Mouse (Mus musculus) heart, postnatal 0 days (tissue): ENCODE data around the gene Zfp229. TPM values are rescaled to one million over a fixed set of nuclear protein-coding genes. Genes with fewer than 3 reads are reported as not detected.

Experiments used
- ATAC-seq: fragments of 200-750 bp; cut with Nextera tagmentation; 2 replicates; pipeline ENCODE4 v1.8.0; 2017; ENCODE audit warnings: low read depth, moderate number of reproducible peaks, moderate library complexity; ENCODE audit not compliant: insufficient read depth
- DNase-seq: peaks from one replicate; pipeline ENCODE4 v3.0.0-alpha.2; 2016; ENCODE audit warnings: low spot score
- H3K27ac ChIP-seq: fragments of 300-500 bp; sonication (generic); 2 replicates; pipeline ENCODE4 v1.5.1; 2014; ENCODE audit warnings: low read depth, mild to moderate bottlenecking
- H3K27me3 ChIP-seq: fragments of 300-500 bp; sonication (generic); 2 replicates; pipeline ENCODE4 v1.6.1; 2014; ENCODE audit warnings: low read length, mixed read lengths; ENCODE audit not compliant: control insufficient read depth, insufficient read depth
- H3K36me3 ChIP-seq: fragments of 300-500 bp; sonication (generic); replicated peaks from 2 replicates; pipeline ENCODE4 v1.6.1; 2014; ENCODE audit warnings: low read length, mixed read lengths; ENCODE audit not compliant: control insufficient read depth, insufficient read depth
- H3K4me1 ChIP-seq: fragments of 300-500 bp; sonication (generic); 2 replicates; pipeline ENCODE4 v1.6.1; 2014; ENCODE audit warnings: antibody characterized with exemption; ENCODE audit not compliant: control insufficient read depth, insufficient read depth
- H3K4me2 ChIP-seq: fragments of 300-500 bp; sonication (generic); 2 replicates; pipeline ENCODE4 v1.6.1; 2014; ENCODE audit warnings: low read depth, mild to moderate bottlenecking, low read length, moderate library complexity
- H3K4me3 ChIP-seq: fragments of 300-500 bp; sonication (generic); 2 replicates; pipeline ENCODE4 v1.5.1; 2014; ENCODE audit warnings: low read depth, low read length
- H3K9ac ChIP-seq: fragments of 300-500 bp; sonication (generic); replicated peaks from 2 replicates; pipeline ENCODE4 v1.6.1; 2014; ENCODE audit warnings: low read depth, low read length, mixed read lengths
- H3K9me3 ChIP-seq: fragments of 300-500 bp; sonication (generic); replicated peaks from 2 replicates; pipeline ENCODE4 v1.6.1; 2016; ENCODE audit warnings: low read length; ENCODE audit not compliant: control insufficient read depth
- CTCF ChIP-seq: IDR thresholded peaks from 2 replicates; pipeline ENCODE4 v1.5.1; 2016; ENCODE audit warnings: antibody characterized with exemption, control low read depth, low read depth
- EP300 ChIP-seq: IDR thresholded peaks from 2 replicates; pipeline ENCODE4 v1.6.1; 2016; ENCODE audit warnings: antibody characterized with exemption, low read depth
- WGBS: fragments of 180-500 bp; shearing (Covaris S2); extraction: QIAGEN DNeasy Blood & Tissue Kit; methylation state at CpG from one replicate; pipeline ENCODE4 v1.1.7; 2014; 5-methylcytosine and 5-hydroxymethylcytosine counted together
- polyA plus RNA-seq: library from polyadenylated mRNA; unstranded; fragments of >200 nt; fragmentation: Nextera tagmentation; extraction: Ambion mirVana; gene quantifications from 2 replicates; pipeline ENCODE4 v1.2.1, GENCODE M21; 2015
- total RNA-seq: library from RNA; depleted of rRNA; stranded (reverse); fragments of >200 nt; gene quantifications from 2 replicates; pipeline ENCODE4 v1.2.3, GENCODE M21; 2014; ENCODE audit warnings: low replicate concordance

The Zfp229 gene
- total and polyA plus RNA-seq, 2 experiments from 2014 or later: 5.3 to 5.8 TPM

GRCm38 (mm10) chr17:21703414-21703813, 27.2 kb upstream of the Zfp229 start:
- Histone ChIP-seq H3K4me2 (no peak overlapping the region), H3K27me3 (no peaks in the 10 kb centered on the region), H3K27ac (no peak overlapping the region), H3K36me3 (no peaks in the 10 kb centered on the region), H3K4me1 (no peaks in the 10 kb centered on the region), H3K4me3 (no peak overlapping the region), H3K9me3 (no peaks in the 10 kb centered on the region), H3K9ac (no peak overlapping the region)
- TF ChIP-seq EP300 (no peak), CTCF (no peak)
- WGBS: 75% methylated on average over 1 of the region's 1 CpGs
- ATAC-seq: no peak
- DNase-seq: no peak

GRCm38 (mm10) chr17:21707343-21707996, 23.1 kb upstream of the Zfp229 start, which contains the start of gene Zfp760:
Zfp760 (plus strand) TSS chr17:21707741.
- H3K36me3 ChIP-seq: 0 out of 2 replicates have a peak, but pooled peaks cover 7% of the 10 kb centered on the region
- 0 out of 2 replicates have a peak, but pooled peaks cover 4% of the 10 kb centered on the region for H3K4me1 ChIP-seq
- peak within 1 kb of the TSS; percentile 56 for H3K4me3 ChIP-seq
- WGBS: 6% methylated on average over 26 of the region's 26 CpGs
- H3K27me3 ChIP-seq: no peaks in the 10 kb centered on the region
- ATAC-seq: peak; percentile 96
- H3K27ac ChIP-seq: peak within 1 kb of the TSS; percentile 82
- no peaks in the 10 kb centered on the region for H3K9me3 ChIP-seq
- peak; percentile 94 for DNase-seq
- TF ChIP-seq CTCF (no peak), EP300 (no peak)
- peak within 1 kb of the TSS; percentile 64 for H3K4me2 ChIP-seq
- peak within 1 kb of the TSS; percentile 49 for H3K9ac ChIP-seq

- ATAC-seq (no peak), DNase-seq (peak; percentile 7)
- Histone ChIP-seq H3K9me3 (no peaks in the 10 kb centered on the region), H3K27ac (no peak overlapping the region), H3K4me2 (peak overlapping the region; percentile 64), H3K9ac (peak overlapping the region; percentile 49; the same call in 1 of the 2 replicates), H3K36me3 (0 out of 2 replicates have a peak, but pooled peaks cover 7% of the 10 kb centered on the region), H3K27me3 (no peaks in the 10 kb centered on the region), H3K4me3 (peak overlapping the region; percentile 56), H3K4me1 (0 out of 2 replicates have a peak, but pooled peaks cover 4% of the 10 kb centered on the region)
- no peak for TF ChIP-seq EP300
- TF ChIP-seq CTCF: no peak
- 49% methylated on average over 2 of the region's 2 CpGs for WGBS
These were observed 22.2 kb upstream of the Zfp229 start for GRCm38 (mm10) chr17:21708401-21708800.

- 86% methylated on average over 4 of the region's 4 CpGs for WGBS
- ATAC-seq: no peak
These were observed 2.5 kb downstream of the Zfp229 start for GRCm38 (mm10) chr17:21733049-21733448.

GRCm38 (mm10) chr17:21733529-21734031, 3.0 kb downstream of the Zfp229 start:
- H3K9ac ChIP-seq: peak overlapping the region; percentile 90

More at GRCm38 (mm10) chr17:21733049-21733448, 2.5 kb downstream of the Zfp229 start:
- no peaks in the 10 kb centered on the region for H3K9me3 ChIP-seq
- H3K36me3 ChIP-seq: peaks cover 4% of the 10 kb centered on the region; the same call in 1 of the 2 replicates
- H3K27ac ChIP-seq: peak overlapping the region; percentile 85; the same call in 1 of the 2 replicates
- H3K4me1 ChIP-seq: 0 out of 2 replicates have a peak, but pooled peaks cover 6% of the 10 kb centered on the region
- H3K9ac ChIP-seq: peak overlapping the region; percentile 90
- no peak for DNase-seq
- H3K4me3 ChIP-seq: peak overlapping the region; percentile 90
- peak overlapping the region; percentile 60 for H3K4me2 ChIP-seq
- H3K27me3 ChIP-seq: no peaks in the 10 kb centered on the region
- TF ChIP-seq EP300 (no peak), CTCF (no peak)

More at GRCm38 (mm10) chr17:21733529-21734031, 3.0 kb downstream of the Zfp229 start:
- Histone ChIP-seq H3K27ac (peak overlapping the region; percentile 85), H3K4me2 (peak overlapping the region; percentile 60), H3K4me3 (peak overlapping the region; percentile 90), H3K36me3 (peaks cover 4% of the 10 kb centered on the region; the same call in 1 of the 2 replicates), H3K4me1 (0 out of 2 replicates have a peak, but pooled peaks cover 6% of the 10 kb centered on the region), H3K9me3 (no peaks in the 10 kb centered on the region), H3K27me3 (no peaks in the 10 kb centered on the region)
- peak; percentile 80 for DNase-seq
- TF ChIP-seq EP300 (no peak), CTCF (peak; percentile 40)
- WGBS: under 1% methylated on average over 27 of the region's 27 CpGs
- ATAC-seq: peak; percentile 95
